Mouse (Mus musculus): ENCODE data around the gene Prrt1. TPM values are rescaled to one million over a fixed set of nuclear protein-coding genes. Genes with fewer than 3 reads are reported as not detected.

Gene Prrt1
- polyA plus RNA-seq, 1 experiment from 2014 or later: 0.44 TPM

- 8% methylated on average over 32 of the region's 32 CpGs for WGBS
- Histone ChIP-seq H3K9ac (ENCODE audit: low read length) (peak overlapping the region; percentile 90), H3K27me3 (ENCODE audit: control insufficient read depth, insufficient read depth, low read length) (no peaks in the 10 kb centered on the region), H3K36me3 (ENCODE audit: control insufficient read depth, insufficient read depth, low read length) (peaks cover 12% of the 10 kb centered on the region), H3K9me3 (ENCODE audit: control insufficient read depth, low read length) (no peaks in the 10 kb centered on the region), H3K27ac (replicated peaks) (peak overlapping the region; percentile 93), H3K4me3 (ENCODE audit: low read depth, low read length) (peak overlapping the region; percentile 89), H3K4me2 (replicated peaks; ENCODE audit: low read depth) (peak overlapping the region; percentile 88), H3K4me1 (replicated peaks; ENCODE audit: control insufficient read depth, insufficient read depth) (0 out of 2 replicates have a peak, but pooled peaks cover 5% of the 10 kb centered on the region)
- ATAC-seq (ENCODE audit: low FRiP score, low TSS enrichment) (no peak), DNase-seq (ENCODE audit: low spot score) (peak; percentile 43)
- TF ChIP-seq CTCF (IDR thresholded peaks at IDR 0.05; ENCODE audit: low read depth): no peak
- no peak for TF ChIP-seq EP300 (optimal IDR thresholded peaks at IDR 0.05)
These were observed 22.9 kb upstream of the Prrt1 start for GRCm38 (mm10) chr17:34606186-34607039.

- Histone ChIP-seq H3K27ac (replicated peaks) (peak overlapping the region; percentile 61), H3K4me1 (replicated peaks; ENCODE audit: control insufficient read depth, insufficient read depth) (0 out of 2 replicates have a peak, but pooled peaks cover 5% of the 10 kb centered on the region), H3K36me3 (ENCODE audit: control insufficient read depth, insufficient read depth, low read length) (peaks cover 24% of the 10 kb centered on the region), H3K9ac (ENCODE audit: low read length) (peak overlapping the region; percentile 18; the same call in 1 of the 2 replicates), H3K9me3 (ENCODE audit: control insufficient read depth, low read length) (no peaks in the 10 kb centered on the region), H3K4me3 (ENCODE audit: low read depth, low read length) (no peak overlapping the region), H3K4me2 (replicated peaks; ENCODE audit: low read depth) (no peak overlapping the region; the same call in 1 of the 2 replicates), H3K27me3 (ENCODE audit: control insufficient read depth, insufficient read depth, low read length) (no peaks in the 10 kb centered on the region)
- DNase-seq (ENCODE audit: low spot score) (peak; percentile 51), ATAC-seq (ENCODE audit: low FRiP score, low TSS enrichment) (no peak)
- 63% methylated on average over 7 of the region's 7 CpGs for WGBS
- TF ChIP-seq EP300 (optimal IDR thresholded peaks at IDR 0.05) (no peak), CTCF (IDR thresholded peaks at IDR 0.05; ENCODE audit: low read depth) (no peak)
These were observed 21.3 kb upstream of the Prrt1 start for GRCm38 (mm10) chr17:34607997-34608396.

GRCm38 (mm10) chr17:34611050-34611449, 18.3 kb upstream of the Prrt1 start:
- Histone ChIP-seq H3K27me3 (ENCODE audit: control insufficient read depth, insufficient read depth, low read length) (no peaks in the 10 kb centered on the region), H3K9me3 (ENCODE audit: control insufficient read depth, low read length) (no peaks in the 10 kb centered on the region), H3K36me3 (ENCODE audit: control insufficient read depth, insufficient read depth, low read length) (peaks cover 29% of the 10 kb centered on the region), H3K4me1 (replicated peaks; ENCODE audit: control insufficient read depth, insufficient read depth) (0 out of 2 replicates have a peak, but pooled peaks cover 5% of the 10 kb centered on the region), H3K4me3 (ENCODE audit: low read depth, low read length) (no peak overlapping the region), H3K9ac (ENCODE audit: low read length) (no peak overlapping the region), H3K27ac (replicated peaks) (no peak overlapping the region), H3K4me2 (replicated peaks; ENCODE audit: low read depth) (no peak overlapping the region)
- no peak for ATAC-seq (ENCODE audit: low FRiP score, low TSS enrichment)
- TF ChIP-seq EP300 (optimal IDR thresholded peaks at IDR 0.05): no peak
- no peak for TF ChIP-seq CTCF (IDR thresholded peaks at IDR 0.05; ENCODE audit: low read depth)
- WGBS: 92% methylated on average over 8 of the region's 8 CpGs
- no peak for DNase-seq (ENCODE audit: low spot score)

- Histone ChIP-seq H3K27ac (replicated peaks) (no peak overlapping the region), H3K4me3 (ENCODE audit: low read depth, low read length) (no peak overlapping the region), H3K27me3 (ENCODE audit: control insufficient read depth, insufficient read depth, low read length) (no peaks in the 10 kb centered on the region), H3K9ac (ENCODE audit: low read length) (no peak overlapping the region), H3K4me1 (replicated peaks; ENCODE audit: control insufficient read depth, insufficient read depth) (0 out of 2 replicates have a peak, but pooled peaks cover 2% of the 10 kb centered on the region), H3K4me2 (replicated peaks; ENCODE audit: low read depth) (no peak overlapping the region), H3K36me3 (ENCODE audit: control insufficient read depth, insufficient read depth, low read length) (peaks cover 35% of the 10 kb centered on the region), H3K9me3 (ENCODE audit: control insufficient read depth, low read length) (no peaks in the 10 kb centered on the region)
- ATAC-seq (ENCODE audit: low FRiP score, low TSS enrichment) (no peak), DNase-seq (ENCODE audit: low spot score) (no peak)
- no peak for TF ChIP-seq CTCF (IDR thresholded peaks at IDR 0.05; ENCODE audit: low read depth)
- TF ChIP-seq EP300 (optimal IDR thresholded peaks at IDR 0.05): no peak
- WGBS: 82% methylated on average over 11 of the region's 11 CpGs
These were observed 16.2 kb upstream of the Prrt1 start for GRCm38 (mm10) chr17:34613054-34613645.

GRCm38 (mm10) chr17:34613830-34614229, 15.5 kb upstream of the Prrt1 start:
- Histone ChIP-seq H3K4me3 (ENCODE audit: low read depth, low read length) (no peak overlapping the region), H3K27me3 (ENCODE audit: control insufficient read depth, insufficient read depth, low read length) (no peaks in the 10 kb centered on the region), H3K9ac (ENCODE audit: low read length) (no peak overlapping the region), H3K4me2 (replicated peaks; ENCODE audit: low read depth) (no peak overlapping the region), H3K27ac (replicated peaks) (no peak overlapping the region), H3K9me3 (ENCODE audit: control insufficient read depth, low read length) (no peaks in the 10 kb centered on the region), H3K4me1 (replicated peaks; ENCODE audit: control insufficient read depth, insufficient read depth) (0 out of 2 replicates have a peak, but pooled peaks cover under 1% of the 10 kb centered on the region), H3K36me3 (ENCODE audit: control insufficient read depth, insufficient read depth, low read length) (peaks cover 35% of the 10 kb centered on the region)
- WGBS: 85% methylated on average over 10 of the region's 10 CpGs
- ATAC-seq (ENCODE audit: low FRiP score, low TSS enrichment) (no peak), DNase-seq (ENCODE audit: low spot score) (no peak)
- TF ChIP-seq EP300 (optimal IDR thresholded peaks at IDR 0.05): no peak
- no peak for TF ChIP-seq CTCF (IDR thresholded peaks at IDR 0.05; ENCODE audit: low read depth)

Data from stomach, postnatal 0 days (tissue).